Mouse (Mus musculus) liver, adult 2 months (tissue): ENCODE measurements around the gene Pih1d1. TPM values are rescaled to one million over a fixed set of nuclear protein-coding genes. Genes with fewer than 3 reads are reported as not detected.

ENCODE experiments used
- DNase-seq: peaks from one replicate; pipeline ENCODE4 v3.0.0-alpha.2; 2011; ENCODE audit warnings: low read depth, low spot score; ENCODE audit errors: extremely low read depth
- H3K27ac ChIP-seq: fragments of 200-500 bp; replicated peaks from 2 replicates; pipeline ENCODE4 v1.5.1; 2012; ENCODE audit warnings: low read depth, mild to moderate bottlenecking, control low read depth, inconsistent platforms, low read length; ENCODE audit not compliant: insufficient read depth
- H3K27me3 ChIP-seq: fragments of 200-500 bp; 2 replicates; pipeline ENCODE4 v1.6.1; 2012; ENCODE audit warnings: mild to moderate bottlenecking, moderate library complexity, low read length, inconsistent platforms; ENCODE audit not compliant: control insufficient read depth, insufficient read depth
- H3K36me3 ChIP-seq: fragments of 200-500 bp; 2 replicates; pipeline ENCODE4 v1.6.1; 2012; ENCODE audit warnings: low read length, inconsistent platforms; ENCODE audit not compliant: control insufficient read depth, insufficient read depth
- H3K4me1 ChIP-seq: fragments of 200-500 bp; 2 replicates; pipeline ENCODE4 v1.6.1; 2011; ENCODE audit warnings: low read length; ENCODE audit not compliant: control insufficient read depth, insufficient read depth
- H3K4me3 ChIP-seq: fragments of 200-500 bp; 2 replicates; pipeline ENCODE4 v1.5.1; 2011; ENCODE audit warnings: low read depth, mild to moderate bottlenecking, control low read depth, low read length, moderate library complexity; ENCODE audit not compliant: insufficient read depth
- H3K79me2 ChIP-seq: fragments of 200-500 bp; 2 replicates; pipeline ENCODE4 v1.6.1; 2012; ENCODE audit warnings: inconsistent platforms, mild to moderate bottlenecking, low read length, moderate library complexity; ENCODE audit not compliant: control insufficient read depth, insufficient read depth
- H3K9ac ChIP-seq: fragments of 200-500 bp; 2 replicates; pipeline ENCODE4 v1.6.1; 2012; ENCODE audit warnings: low read depth, mild to moderate bottlenecking, control low read depth, inconsistent platforms, low read length
- CTCF ChIP-seq: fragments of 200-500 bp; IDR thresholded peaks from 2 replicates; pipeline ENCODE4 v1.5.1; 2011; ENCODE audit warnings: low read depth, low read length, control low read depth
- POLR2A ChIP-seq: fragments of 200-500 bp; IDR thresholded peaks from 2 replicates; pipeline ENCODE4 v1.6.1; 2011; ENCODE audit warnings: low read length, control low read depth; ENCODE audit not compliant: insufficient read depth; ENCODE audit errors: extremely low read depth
- WGBS: fragments of 180-500 bp; shearing (Covaris S2); methylation state at CpG from one replicate; pipeline ENCODE4 v1.1.7; 2018; 5-methylcytosine and 5-hydroxymethylcytosine counted together
- polyA plus RNA-seq: library from polyadenylated mRNA; depleted of rRNA; stranded (reverse); fragments of >200 nt; gene quantifications from 2 replicates; pipeline ENCODE4 v1.2.3, GENCODE M21; 2012
- total RNA-seq: library from RNA; depleted of rRNA; stranded (reverse); fragments of >200 nt; gene quantifications from 2 replicates; pipeline ENCODE4 v1.2.3, GENCODE M21; 2014

Pih1d1 gene
- total and polyA plus RNA-seq, 2 experiments = 48.0 to 62.1 TPM

- Histone ChIP-seq H3K27me3 (no peaks in the 10 kb centered on the region), H3K4me3 (no peak overlapping the region), H3K36me3 (no peaks in the 10 kb centered on the region), H3K79me2 (no peaks in the 10 kb centered on the region; the same call in 1 of the 2 replicates), H3K9ac (no peak overlapping the region), H3K4me1 (peaks cover 19% of the 10 kb centered on the region), H3K27ac (no peak overlapping the region)
- TF ChIP-seq POLR2A (no peak), CTCF (no peak)
- 47% methylated on average over 12 of the region's 12 CpGs for WGBS
- no peak for DNase-seq
Measured at GRCm38 (mm10) chr7:45134544-45135026, 19.5 kb upstream of the Pih1d1 start.

- Histone ChIP-seq H3K9ac (peak overlapping the region; percentile 76), H3K4me1 (peaks cover 21% of the 10 kb centered on the region), H3K27me3 (no peaks in the 10 kb centered on the region), H3K79me2 (no peaks in the 10 kb centered on the region; the same call in 1 of the 2 replicates), H3K36me3 (no peaks in the 10 kb centered on the region), H3K27ac (no peak overlapping the region), H3K4me3 (peak overlapping the region; percentile 70; the same call in 1 of the 2 replicates)
- WGBS = 85% methylated on average over 3 of the region's 3 CpGs
- TF ChIP-seq CTCF = no peak
- TF ChIP-seq POLR2A = no peak
- no peak for DNase-seq
Measured at GRCm38 (mm10) chr7:45135370-45135769, 18.7 kb upstream of the Pih1d1 start.

- H3K79me2 ChIP-seq = no peaks in the 10 kb centered on the region; the same call in 1 of the 2 replicates
- TF ChIP-seq CTCF (peak; percentile 97), POLR2A (no peak)
- H3K27ac ChIP-seq = peak within 1 kb of the TSS; percentile 74
- DNase-seq = peak; percentile 77
- no peaks in the 10 kb centered on the region for H3K36me3 ChIP-seq
- H3K9ac ChIP-seq = peak within 1 kb of the TSS; percentile 76
- 4% methylated on average over 29 of the region's 29 CpGs for WGBS
- H3K4me3 ChIP-seq = peak within 1 kb of the TSS; percentile 70
- peaks cover 21% of the 10 kb centered on the region for H3K4me1 ChIP-seq
- H3K27me3 ChIP-seq = no peaks in the 10 kb centered on the region
Measured at GRCm38 (mm10) chr7:45135993-45136567, 18.0 kb upstream of the Pih1d1 start, which contains the start of the genes Gm45713 and Flt3l. Gene Gm45713, minus strand, starts transcription at chr7:45136231. Gene Flt3l, minus strand, starts transcription at chr7:45136432.

GRCm38 (mm10) chr7:45137171-45138006 lies 16.7 kb upstream of the Pih1d1 start:
- TF ChIP-seq POLR2A (no peak), CTCF (no peak)
- DNase-seq = no peak
- Histone ChIP-seq H3K27me3 (no peaks in the 10 kb centered on the region), H3K79me2 (no peaks in the 10 kb centered on the region; the same call in 1 of the 2 replicates), H3K4me1 (peaks cover 11% of the 10 kb centered on the region), H3K9ac (no peak overlapping the region), H3K27ac (no peak overlapping the region), H3K4me3 (no peak overlapping the region), H3K36me3 (peaks cover 3% of the 10 kb centered on the region; the same call in 1 of the 2 replicates)
- WGBS = 66% methylated on average over 12 of the region's 12 CpGs

- Histone ChIP-seq H3K9ac (no peak overlapping the region), H3K4me1 (peaks cover 11% of the 10 kb centered on the region), H3K79me2 (no peaks in the 10 kb centered on the region; the same call in 1 of the 2 replicates), H3K27ac (no peak overlapping the region), H3K36me3 (peaks cover 7% of the 10 kb centered on the region; the same call in 1 of the 2 replicates), H3K4me3 (no peak overlapping the region), H3K27me3 (no peaks in the 10 kb centered on the region)
- TF ChIP-seq POLR2A = no peak
- no peak for TF ChIP-seq CTCF
- DNase-seq = no peak
- WGBS = 91% methylated on average over 1 of the region's 1 CpGs
Measured at GRCm38 (mm10) chr7:45138403-45138802, 15.7 kb upstream of the Pih1d1 start.
